Mouse (Mus musculus): ENCODE data around the gene Ttc25. TPM values are rescaled to one million over a fixed set of nuclear protein-coding genes. Genes with fewer than 3 reads are reported as not detected.

The Ttc25 gene
- polyA plus RNA-seq, 1 experiment from 2014 or later: 1.0 TPM

DNA sequence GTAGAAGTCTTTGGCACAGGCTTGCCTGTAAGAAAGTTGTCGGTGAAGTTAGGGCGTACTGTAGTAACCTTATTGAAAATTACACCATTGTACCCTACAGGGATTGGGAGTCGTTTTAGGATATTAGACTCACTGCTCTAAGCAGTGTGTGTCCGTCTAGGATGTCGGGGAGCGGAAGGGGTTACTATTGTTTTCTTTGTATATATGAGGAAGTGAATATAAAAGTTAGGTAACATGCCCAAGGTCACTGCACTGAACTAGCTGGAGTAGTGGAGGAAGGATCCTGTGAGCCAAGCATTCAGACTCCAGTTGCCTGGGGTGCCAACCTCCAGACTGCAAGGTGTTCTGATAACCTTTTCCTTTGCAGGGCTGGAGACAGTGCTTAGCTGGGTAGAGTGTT lies 1.5 kb downstream of the Ttc25 start:
- H3K27me3 ChIP-seq (ENCODE audit: control insufficient read depth, insufficient read depth, low read length): no peaks in the 10 kb centered on the region
- H3K4me3 ChIP-seq (ENCODE audit: control insufficient read depth in 1 of 2, insufficient read depth in 1 of 2, low read depth in 1 of 2, low read length in 2 of 2): no peak overlapping the region
- no peaks in the 10 kb centered on the region for H3K36me3 ChIP-seq (ENCODE audit: control insufficient read depth, insufficient read depth, low read length)
- H3K27ac ChIP-seq (replicated peaks in 1 of 2; ENCODE audit: control insufficient read depth in 1 of 2, insufficient read depth in 1 of 2, low read depth in 2 of 2, low read length in 2 of 2): no peak overlapping the region
- no peak overlapping the region for H3K9ac ChIP-seq (ENCODE audit: low read length)
- H3K4me1 ChIP-seq (ENCODE audit: control insufficient read depth in 2 of 2, insufficient read depth in 2 of 2, low read length in 2 of 2): peaks cover 4 to 6% of the 10 kb centered on the region in 2 experiments; a peak in 3 of 4 replicates
- H3K9me3 ChIP-seq (ENCODE audit: control insufficient read depth, low read length): no peaks in the 10 kb centered on the region
- 81% methylated on average over 6 of the region's 6 CpGs for WGBS
- ATAC-seq (ENCODE audit: insufficient number of reproducible peaks, insufficient read depth, low FRiP score, low read depth): no peak
- H3K4me2 ChIP-seq (ENCODE audit: low read length): no peak overlapping the region

DNA sequence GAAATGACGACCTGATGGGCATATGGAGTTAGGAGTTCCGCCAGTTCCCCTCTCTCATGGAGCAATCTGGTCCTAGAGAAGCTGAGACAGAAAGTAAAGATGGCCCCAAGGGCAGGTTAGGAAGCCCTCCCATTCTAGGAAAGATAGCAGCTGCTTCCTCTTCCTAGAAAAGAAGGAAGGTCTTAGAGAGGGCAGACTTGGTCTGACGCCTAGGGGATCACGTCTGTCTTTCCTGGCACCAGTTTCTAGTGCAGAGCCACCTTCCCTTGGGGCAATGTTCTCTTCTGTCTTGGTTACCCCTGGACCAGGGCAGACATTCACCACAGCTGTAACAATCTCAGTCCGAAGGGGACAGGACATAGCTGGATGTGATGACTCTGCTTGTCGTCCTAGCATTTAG lies 2.7 kb downstream of the Ttc25 start:
- no peak for ATAC-seq (ENCODE audit: insufficient number of reproducible peaks, insufficient read depth, low FRiP score, low read depth)
- Histone ChIP-seq H3K4me3 (ENCODE audit: control insufficient read depth in 1 of 2, insufficient read depth in 1 of 2, low read depth in 1 of 2, low read length in 2 of 2) (no peak overlapping the region), H3K9ac (ENCODE audit: low read length) (no peak overlapping the region), H3K9me3 (ENCODE audit: control insufficient read depth, low read length) (no peaks in the 10 kb centered on the region), H3K27me3 (ENCODE audit: control insufficient read depth, insufficient read depth, low read length) (no peaks in the 10 kb centered on the region), H3K4me1 (ENCODE audit: control insufficient read depth in 2 of 2, insufficient read depth in 2 of 2, low read length in 2 of 2) (peaks cover 4 to 6% of the 10 kb centered on the region in 2 experiments; a peak in 3 of 4 replicates), H3K27ac (replicated peaks in 1 of 2; ENCODE audit: control insufficient read depth in 1 of 2, insufficient read depth in 1 of 2, low read depth in 2 of 2, low read length in 2 of 2) (no peak overlapping the region), H3K36me3 (ENCODE audit: control insufficient read depth, insufficient read depth, low read length) (no peaks in the 10 kb centered on the region), H3K4me2 (ENCODE audit: low read length) (no peak overlapping the region)
- WGBS: 63% methylated on average over 6 of the region's 6 CpGs

DNA sequence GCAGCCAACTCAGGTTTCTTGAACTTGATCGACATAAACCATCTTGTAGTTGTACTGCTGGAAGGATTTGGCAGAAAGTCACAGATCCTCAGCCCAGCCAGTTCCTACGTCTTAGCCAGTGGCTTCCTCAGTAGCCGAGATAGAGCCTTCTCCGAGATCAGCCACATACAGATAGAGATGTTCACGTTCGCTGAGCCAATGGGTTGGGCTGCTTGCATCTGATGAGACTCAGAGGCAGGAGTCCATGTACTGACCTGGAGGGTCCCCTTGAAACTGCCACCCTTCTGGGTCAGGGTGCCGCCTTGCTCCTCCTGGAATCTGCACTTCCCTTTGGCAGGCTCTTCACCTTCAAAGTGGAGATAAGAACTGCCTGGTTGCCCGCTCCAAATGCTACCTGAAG lies 4.1 kb downstream of the Ttc25 start:
- H3K27ac ChIP-seq (replicated peaks in 1 of 2; ENCODE audit: control insufficient read depth in 1 of 2, insufficient read depth in 1 of 2, low read depth in 2 of 2, low read length in 2 of 2): no peak overlapping the region
- H3K4me2 ChIP-seq (ENCODE audit: low read length): no peak overlapping the region
- H3K36me3 ChIP-seq (ENCODE audit: control insufficient read depth, insufficient read depth, low read length): no peaks in the 10 kb centered on the region
- no peak for ATAC-seq (ENCODE audit: insufficient number of reproducible peaks, insufficient read depth, low FRiP score, low read depth)
- no peaks in the 10 kb centered on the region for H3K27me3 ChIP-seq (ENCODE audit: control insufficient read depth, insufficient read depth, low read length)
- no peak overlapping the region for H3K4me3 ChIP-seq (ENCODE audit: control insufficient read depth in 1 of 2, insufficient read depth in 1 of 2, low read depth in 1 of 2, low read length in 2 of 2)
- WGBS: 72% methylated on average over 8 of the region's 8 CpGs
- H3K4me1 ChIP-seq (ENCODE audit: control insufficient read depth in 2 of 2, insufficient read depth in 2 of 2, low read length in 2 of 2): peaks cover 4 to 6% of the 10 kb centered on the region in 2 experiments; a peak in 3 of 4 replicates
- H3K9ac ChIP-seq (ENCODE audit: low read length): no peak overlapping the region
- H3K9me3 ChIP-seq (ENCODE audit: control insufficient read depth, low read length): no peaks in the 10 kb centered on the region

DNA sequence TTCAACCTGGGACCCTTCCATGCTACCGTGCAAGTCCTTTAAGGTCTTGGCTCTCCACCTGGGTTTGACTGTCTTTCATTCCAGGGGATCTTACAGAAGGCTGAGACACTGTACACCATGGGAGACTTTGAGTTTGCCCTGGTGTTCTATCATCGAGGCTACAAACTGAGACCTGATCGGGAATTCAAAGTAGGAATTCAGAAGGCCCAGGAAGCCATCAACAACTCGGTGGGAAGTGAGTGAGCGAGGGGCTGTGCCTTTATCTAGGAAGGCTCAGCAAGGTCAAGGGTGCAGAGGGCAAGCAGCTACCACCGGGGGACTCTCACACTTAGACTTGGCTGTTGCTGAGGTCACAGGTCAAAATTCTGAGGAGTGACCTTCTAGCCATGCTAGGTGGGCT lies 4.7 kb downstream of the Ttc25 start:
- Histone ChIP-seq H3K9ac (ENCODE audit: low read length) (no peak overlapping the region), H3K27ac (replicated peaks in 1 of 2; ENCODE audit: control insufficient read depth in 1 of 2, insufficient read depth in 1 of 2, low read depth in 2 of 2, low read length in 2 of 2) (no peak overlapping the region), H3K27me3 (ENCODE audit: control insufficient read depth, insufficient read depth, low read length) (no peaks in the 10 kb centered on the region), H3K36me3 (ENCODE audit: control insufficient read depth, insufficient read depth, low read length) (no peaks in the 10 kb centered on the region), H3K4me1 (ENCODE audit: control insufficient read depth in 2 of 2, insufficient read depth in 2 of 2, low read length in 2 of 2) (peaks cover 2 to 4% of the 10 kb centered on the region in 2 experiments; a peak in 3 of 4 replicates), H3K4me2 (ENCODE audit: low read length) (no peak overlapping the region), H3K4me3 (ENCODE audit: control insufficient read depth in 1 of 2, insufficient read depth in 1 of 2, low read depth in 1 of 2, low read length in 2 of 2) (no peak overlapping the region), H3K9me3 (ENCODE audit: control insufficient read depth, low read length) (no peaks in the 10 kb centered on the region)
- WGBS: 58% methylated on average over 6 of the region's 6 CpGs
- no peak for ATAC-seq (ENCODE audit: insufficient number of reproducible peaks, insufficient read depth, low FRiP score, low read depth)

DNA sequence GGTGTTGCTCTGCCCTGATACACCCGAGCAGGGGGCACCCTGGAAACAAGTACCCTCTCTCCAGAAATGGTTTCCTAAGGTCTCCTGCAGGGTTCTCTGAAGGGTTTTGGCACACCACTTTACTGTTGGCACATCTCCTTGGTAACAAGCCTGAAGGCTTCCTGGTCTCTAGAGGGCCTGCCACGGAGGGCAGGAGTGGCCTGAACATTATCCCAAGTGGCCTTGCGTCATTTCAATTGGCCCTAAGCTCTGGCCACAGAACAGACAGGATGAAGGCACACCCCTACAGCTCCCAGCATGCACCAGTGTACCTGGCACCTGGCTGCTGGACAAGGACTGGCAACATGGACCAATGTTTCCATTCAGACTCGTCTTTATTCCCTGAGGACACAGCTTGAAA lies 7.4 kb downstream of the Ttc25 start:
- Histone ChIP-seq H3K36me3 (ENCODE audit: control insufficient read depth, insufficient read depth, low read length) (no peaks in the 10 kb centered on the region), H3K9me3 (ENCODE audit: control insufficient read depth, low read length) (no peaks in the 10 kb centered on the region), H3K4me3 (ENCODE audit: control insufficient read depth in 1 of 2, insufficient read depth in 1 of 2, low read depth in 1 of 2, low read length in 2 of 2) (no peak overlapping the region), H3K9ac (ENCODE audit: low read length) (no peak overlapping the region), H3K27ac (replicated peaks in 1 of 2; ENCODE audit: control insufficient read depth in 1 of 2, insufficient read depth in 1 of 2, low read depth in 2 of 2, low read length in 2 of 2) (no peak overlapping the region), H3K4me1 (ENCODE audit: control insufficient read depth in 2 of 2, insufficient read depth in 2 of 2, low read length in 2 of 2) (peaks cover 0 to 3% of the 10 kb centered on the region in 2 experiments; a peak in 1 of 4 replicates), H3K27me3 (ENCODE audit: control insufficient read depth, insufficient read depth, low read length) (no peaks in the 10 kb centered on the region), H3K4me2 (ENCODE audit: low read length) (no peak overlapping the region)
- WGBS: 81% methylated on average over 4 of the region's 4 CpGs
- ATAC-seq (ENCODE audit: insufficient number of reproducible peaks, insufficient read depth, low FRiP score, low read depth): no peak

DNA sequence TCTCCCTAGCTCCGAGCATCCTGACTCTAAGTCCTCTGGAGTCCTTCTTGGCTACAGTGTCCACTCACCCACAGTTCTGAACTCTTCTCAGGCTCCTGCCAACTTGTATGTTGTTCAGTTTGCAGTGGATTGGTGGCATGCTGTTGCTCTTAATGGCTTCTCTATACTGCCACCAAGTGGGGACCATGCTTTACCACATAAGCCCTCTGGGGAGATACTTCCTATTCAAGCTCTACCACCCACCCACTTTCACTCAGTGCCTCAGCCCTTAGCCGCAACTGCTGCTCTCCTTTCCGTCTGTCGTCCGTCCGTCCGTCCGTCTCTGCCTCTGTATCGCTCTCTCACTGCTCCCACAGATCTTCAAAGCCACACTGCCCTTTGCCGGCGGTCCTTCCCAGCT lies 10.2 kb downstream of the Ttc25 start:
- ATAC-seq (ENCODE audit: insufficient number of reproducible peaks, insufficient read depth, low FRiP score, low read depth): 0 out of 2 replicates have a peak, but pooled peaks have one; percentile 57
- 17% methylated on average over 11 of the region's 11 CpGs for WGBS

DNA sequence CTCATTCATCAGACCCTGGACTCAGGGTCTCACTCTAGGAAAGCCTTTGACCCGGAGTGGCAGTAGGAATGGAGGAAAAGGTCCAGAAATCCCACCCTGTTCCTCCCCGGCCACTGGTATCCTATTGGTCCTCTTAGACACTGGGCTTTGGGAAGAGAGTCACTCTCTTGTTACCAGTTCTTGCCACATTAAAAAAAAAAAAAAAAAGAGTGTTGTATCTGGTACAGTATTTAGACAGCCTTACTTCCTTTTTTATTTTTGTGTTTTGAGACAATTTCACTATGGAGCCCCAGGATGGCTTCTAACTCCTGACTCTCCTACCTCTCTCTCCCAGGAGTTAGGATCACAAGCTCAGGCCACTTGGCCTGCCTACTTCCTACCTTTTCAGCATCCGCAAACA lies 12.2 kb downstream of the Ttc25 start:
- Histone ChIP-seq H3K27ac (replicated peaks in 1 of 2; ENCODE audit: control insufficient read depth in 1 of 2, insufficient read depth in 1 of 2, low read depth in 2 of 2, low read length in 2 of 2) (no peak overlapping the region), H3K4me3 (ENCODE audit: control insufficient read depth in 1 of 2, insufficient read depth in 1 of 2, low read depth in 1 of 2, low read length in 2 of 2) (no peak overlapping the region), H3K4me2 (ENCODE audit: low read length) (no peak overlapping the region), H3K27me3 (ENCODE audit: control insufficient read depth, insufficient read depth, low read length) (no peaks in the 10 kb centered on the region), H3K9ac (ENCODE audit: low read length) (no peak overlapping the region), H3K4me1 (ENCODE audit: control insufficient read depth in 2 of 2, insufficient read depth in 2 of 2, low read length in 2 of 2) (peaks cover 0 to 3% of the 10 kb centered on the region in 2 experiments; a peak in 1 of 4 replicates), H3K36me3 (ENCODE audit: control insufficient read depth, insufficient read depth, low read length) (no peaks in the 10 kb centered on the region), H3K9me3 (ENCODE audit: control insufficient read depth, low read length) (no peaks in the 10 kb centered on the region)
- 79% methylated on average over 3 of the region's 3 CpGs for WGBS
- ATAC-seq (ENCODE audit: insufficient number of reproducible peaks, insufficient read depth, low FRiP score, low read depth): no peak

More for the DNA sequence above, 10.2 kb downstream of the Ttc25 start:
- no peak overlapping the region for H3K27ac ChIP-seq (replicated peaks in 1 of 2; ENCODE audit: control insufficient read depth in 1 of 2, insufficient read depth in 1 of 2, low read depth in 2 of 2, low read length in 2 of 2)
- H3K9me3 ChIP-seq (ENCODE audit: control insufficient read depth, low read length): no peaks in the 10 kb centered on the region
- peak overlapping the region; percentile 26 to 38; a peak in 3 of 4 replicates for H3K4me3 ChIP-seq (ENCODE audit: control insufficient read depth in 1 of 2, insufficient read depth in 1 of 2, low read depth in 1 of 2, low read length in 2 of 2)
- no peaks in the 10 kb centered on the region for H3K36me3 ChIP-seq (ENCODE audit: control insufficient read depth, insufficient read depth, low read length)
- no peaks in the 10 kb centered on the region for H3K27me3 ChIP-seq (ENCODE audit: control insufficient read depth, insufficient read depth, low read length)
- peak overlapping the region; percentile 35 for H3K9ac ChIP-seq (ENCODE audit: low read length)
- H3K4me2 ChIP-seq (ENCODE audit: low read length): peak overlapping the region; percentile 56
- H3K4me1 ChIP-seq (ENCODE audit: control insufficient read depth in 2 of 2, insufficient read depth in 2 of 2, low read length in 2 of 2): peaks cover 0 to 3% of the 10 kb centered on the region in 2 experiments; a peak in 1 of 4 replicates

DNA sequence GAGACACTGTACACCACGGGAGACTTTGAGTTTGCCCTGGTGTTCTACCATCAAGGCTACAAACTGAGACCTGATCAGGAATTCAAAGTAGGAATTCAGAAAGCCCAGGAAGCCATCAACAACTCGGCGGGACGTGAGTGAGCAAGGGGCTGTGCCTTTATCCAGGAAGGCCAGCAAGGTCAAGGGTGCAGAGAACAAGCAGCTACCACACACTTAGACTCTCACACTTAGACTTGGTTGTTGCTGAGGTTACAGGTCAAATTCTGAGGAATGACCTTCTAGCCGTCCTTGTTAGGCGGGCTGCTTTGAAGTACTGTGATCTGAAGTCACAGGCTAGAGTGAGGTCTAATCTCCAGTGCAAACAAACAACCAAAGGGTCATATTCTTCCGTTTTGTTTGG lies 14.1 kb downstream of the Ttc25 start:
- H3K9me3 ChIP-seq (ENCODE audit: control insufficient read depth, low read length): no peaks in the 10 kb centered on the region
- no peaks in the 10 kb centered on the region for H3K27me3 ChIP-seq (ENCODE audit: control insufficient read depth, insufficient read depth, low read length)
- H3K9ac ChIP-seq (ENCODE audit: low read length): no peak overlapping the region
- H3K4me2 ChIP-seq (ENCODE audit: low read length): no peak overlapping the region
- no peaks in the 10 kb centered on the region for H3K36me3 ChIP-seq (ENCODE audit: control insufficient read depth, insufficient read depth, low read length)
- 32% methylated on average over 7 of the region's 7 CpGs for WGBS
- H3K27ac ChIP-seq (replicated peaks in 1 of 2; ENCODE audit: control insufficient read depth in 1 of 2, insufficient read depth in 1 of 2, low read depth in 2 of 2, low read length in 2 of 2): no peak overlapping the region
- H3K4me3 ChIP-seq (ENCODE audit: control insufficient read depth in 1 of 2, insufficient read depth in 1 of 2, low read depth in 1 of 2, low read length in 2 of 2): no peak overlapping the region
- H3K4me1 ChIP-seq (ENCODE audit: control insufficient read depth in 2 of 2, insufficient read depth in 2 of 2, low read length in 2 of 2): peaks cover 0 to 3% of the 10 kb centered on the region in 2 experiments; a peak in 1 of 4 replicates
- ATAC-seq (ENCODE audit: insufficient number of reproducible peaks, insufficient read depth, low FRiP score, low read depth): no peak

Data from heart, embryonic 14.5 days (tissue).